Mouse (Mus musculus) ES-Bruce4 (cell line): ENCODE data around the gene Palm2.

Source experiments
- CTCF ChIP-seq: IDR thresholded peaks from one replicate; pipeline ENCODE4 v1.8.1; 2011; ENCODE audit warnings: low read depth, low read length
- POLR2A ChIP-seq: IDR thresholded peaks from one replicate; pipeline ENCODE4 v1.8.1; 2011; ENCODE audit warnings: low read length; ENCODE audit not compliant: insufficient read depth

GRCm38 (mm10) chr4:57486392-57486791 lies 52.3 kb downstream of the Palm2 start:
- TF ChIP-seq CTCF: no peak
- no peak for TF ChIP-seq POLR2A
